Mouse (Mus musculus): ENCODE measurements at regions not wholly inside any gene's neighbourhood (a gene's known extent, or its start where the extent isn't known, plus 50 kb on each side); places are given as distances from the start of the nearest gene placed in this dataset.

GRCm38 (mm10) chr10:98703642-98704293 is 210.4 kb upstream of the Atp2b1 start:
- no peak for DNase-seq (ENCODE audit: inconsistent ontology term)

DNA sequence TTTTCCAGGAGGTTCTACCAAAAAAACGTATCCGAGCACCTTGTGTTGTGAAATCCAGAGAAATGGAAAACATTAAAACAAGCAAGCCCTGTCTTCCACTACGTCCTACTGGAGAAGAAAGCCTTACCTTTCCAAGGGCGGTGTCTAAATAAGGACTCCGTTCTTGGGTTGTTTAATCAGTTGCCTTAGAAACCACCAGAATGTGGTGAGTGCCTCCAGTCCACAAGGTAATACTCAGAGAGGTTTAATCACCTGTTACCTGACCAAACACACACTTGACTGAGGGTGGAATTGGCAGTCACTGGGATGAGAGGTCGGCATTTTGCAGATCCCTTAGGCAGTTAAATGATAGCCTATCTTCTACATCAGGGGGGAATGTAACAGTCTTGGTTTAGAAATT is 209.6 kb upstream of the Atp2b1 start:
- DNase-seq (ENCODE audit: inconsistent ontology term) = no peak

- no peak for DNase-seq (ENCODE audit: inconsistent ontology term)
These were observed 196.3 kb upstream of the Atp2b1 start for GRCm38 (mm10) chr10:98717856-98718255.

GRCm38 (mm10) chr10:98718706-98719105 is 195.5 kb upstream of the Atp2b1 start:
- DNase-seq (ENCODE audit: inconsistent ontology term) = no peak

- no peak for DNase-seq (ENCODE audit: inconsistent ontology term)
These were observed 193.8 kb upstream of the Atp2b1 start for GRCm38 (mm10) chr10:98720256-98721005.

DNA sequence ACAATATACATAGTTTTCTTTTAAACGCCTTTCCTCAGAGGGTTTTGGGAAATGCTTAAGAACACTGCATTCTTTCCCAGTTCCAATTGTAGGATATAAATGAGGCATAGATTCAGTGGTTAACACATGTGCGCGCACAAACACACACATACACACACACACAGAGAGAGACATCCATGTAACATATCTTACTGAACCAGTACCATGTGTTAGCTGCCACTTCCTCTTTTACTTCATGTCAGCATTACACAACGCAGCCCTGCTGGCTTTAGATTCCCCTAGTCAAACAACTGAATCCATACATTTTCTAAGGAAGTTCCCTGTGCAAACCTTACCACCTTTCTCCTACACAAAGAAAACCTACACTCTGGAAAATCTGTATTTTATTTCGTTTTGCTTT is 189.1 kb upstream of the Atp2b1 start:
- no peak for DNase-seq (ENCODE audit: inconsistent ontology term)

- DNase-seq (ENCODE audit: inconsistent ontology term) = no peak
These were observed 187.1 kb upstream of the Atp2b1 start for GRCm38 (mm10) chr10:98727130-98727529.

DNA sequence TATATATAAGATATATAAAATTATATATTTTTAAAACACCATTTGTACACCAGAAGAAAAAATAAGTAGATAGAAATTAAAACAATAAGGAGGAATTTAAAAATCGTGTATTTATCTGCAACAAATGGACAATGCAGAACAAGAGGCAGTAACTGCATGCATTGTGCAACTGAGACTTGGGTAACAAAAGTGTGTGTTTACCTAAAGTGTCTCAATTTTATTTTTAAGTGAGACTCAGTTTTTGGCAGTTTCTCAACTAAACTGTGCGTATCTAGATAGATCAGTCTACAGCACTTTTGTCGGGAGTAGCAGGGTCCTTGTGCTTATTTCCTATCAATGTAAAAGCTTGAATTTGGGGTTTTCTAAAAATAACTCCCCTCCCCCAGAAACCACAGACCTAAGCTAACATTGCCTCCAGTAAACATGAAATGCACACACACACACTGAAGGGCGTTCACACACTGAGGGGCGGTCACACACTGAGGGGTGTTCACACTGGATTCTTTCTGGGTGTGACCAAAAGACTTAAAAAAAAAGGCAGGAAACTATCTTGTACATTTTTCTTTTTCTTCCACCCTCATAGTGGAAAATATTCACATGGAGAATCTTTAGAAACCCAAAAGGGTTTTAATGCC is 185.7 kb upstream of the Atp2b1 start:
- no peak for DNase-seq (ENCODE audit: inconsistent ontology term)

GRCm38 (mm10) chr10:98733950-98734585 is 180.1 kb upstream of the Atp2b1 start:
- no peak for DNase-seq (ENCODE audit: inconsistent ontology term)

GRCm38 (mm10) chr10:98740507-98741147 is 173.6 kb upstream of the Atp2b1 start:
- DNase-seq (ENCODE audit: inconsistent ontology term) = no peak

DNA sequence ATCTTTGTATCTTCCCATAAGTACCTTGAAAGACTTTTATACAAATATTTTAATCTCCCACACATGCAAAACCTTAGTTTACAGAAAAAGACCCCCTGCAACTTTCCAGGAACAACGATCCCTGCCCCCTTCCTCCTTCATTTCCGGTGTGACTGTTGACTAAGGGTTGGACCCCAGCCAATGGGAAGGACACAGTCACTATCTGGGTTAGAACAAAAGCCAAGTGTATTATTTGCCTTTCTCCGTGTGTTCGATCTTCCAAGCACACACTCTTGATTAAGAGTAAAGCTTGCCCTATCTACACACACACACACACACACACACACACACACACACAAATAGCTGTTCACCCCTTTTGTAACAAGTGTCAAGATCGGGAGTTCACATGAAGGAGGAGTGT is 172.8 kb upstream of the Atp2b1 start:
- DNase-seq (ENCODE audit: inconsistent ontology term) = no peak

GRCm38 (mm10) chr10:98742822-98743605 is 171.2 kb upstream of the Atp2b1 start:
- no peak for DNase-seq (ENCODE audit: inconsistent ontology term)

- DNase-seq (ENCODE audit: inconsistent ontology term) = no peak
These were observed 170.0 kb upstream of the Atp2b1 start for GRCm38 (mm10) chr10:98744246-98744645.

- no peak for DNase-seq (ENCODE audit: inconsistent ontology term)
These were observed 169.5 kb upstream of the Atp2b1 start for GRCm38 (mm10) chr10:98744662-98745061.

DNA sequence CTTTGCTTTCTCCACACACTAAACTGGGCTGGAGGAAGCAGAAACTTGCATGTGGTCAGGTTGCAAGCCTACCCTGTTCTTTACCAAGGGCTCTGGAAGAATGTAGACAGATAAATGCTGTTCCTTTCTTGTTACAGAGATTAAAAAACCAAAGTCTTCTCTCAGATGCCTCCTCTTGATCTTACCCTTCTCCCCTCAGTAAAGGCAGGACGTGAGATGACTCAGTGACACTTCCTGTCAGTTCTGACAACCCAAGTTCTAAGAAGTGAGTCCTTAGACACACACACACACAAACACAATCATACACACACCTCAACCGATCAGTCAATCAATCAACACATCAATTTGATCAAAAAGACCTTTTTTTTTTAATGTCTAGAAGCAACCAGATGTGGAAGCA is 168.8 kb upstream of the Atp2b1 start:
- no peak for DNase-seq (ENCODE audit: inconsistent ontology term)

DNA sequence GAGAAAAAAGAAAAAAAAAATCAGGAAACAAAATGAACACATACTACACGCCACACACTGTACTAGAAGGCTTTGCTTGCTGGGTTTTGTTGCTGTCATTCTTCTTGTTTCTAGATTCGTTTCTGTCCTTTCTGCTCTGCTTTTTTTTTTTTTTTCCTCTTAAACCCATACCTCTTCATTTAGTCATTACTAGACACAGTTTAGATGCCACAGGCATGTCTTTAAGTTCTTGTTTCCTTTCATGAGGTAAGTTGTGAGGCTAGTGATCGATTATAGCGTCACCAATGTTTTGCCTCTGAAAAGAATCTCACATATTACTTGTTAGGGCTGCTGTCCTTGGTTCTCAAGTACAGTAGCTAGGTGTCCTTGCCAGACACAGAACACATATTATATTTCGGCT is 168.3 kb upstream of the Atp2b1 start:
- no peak for DNase-seq (ENCODE audit: inconsistent ontology term)

DNA sequence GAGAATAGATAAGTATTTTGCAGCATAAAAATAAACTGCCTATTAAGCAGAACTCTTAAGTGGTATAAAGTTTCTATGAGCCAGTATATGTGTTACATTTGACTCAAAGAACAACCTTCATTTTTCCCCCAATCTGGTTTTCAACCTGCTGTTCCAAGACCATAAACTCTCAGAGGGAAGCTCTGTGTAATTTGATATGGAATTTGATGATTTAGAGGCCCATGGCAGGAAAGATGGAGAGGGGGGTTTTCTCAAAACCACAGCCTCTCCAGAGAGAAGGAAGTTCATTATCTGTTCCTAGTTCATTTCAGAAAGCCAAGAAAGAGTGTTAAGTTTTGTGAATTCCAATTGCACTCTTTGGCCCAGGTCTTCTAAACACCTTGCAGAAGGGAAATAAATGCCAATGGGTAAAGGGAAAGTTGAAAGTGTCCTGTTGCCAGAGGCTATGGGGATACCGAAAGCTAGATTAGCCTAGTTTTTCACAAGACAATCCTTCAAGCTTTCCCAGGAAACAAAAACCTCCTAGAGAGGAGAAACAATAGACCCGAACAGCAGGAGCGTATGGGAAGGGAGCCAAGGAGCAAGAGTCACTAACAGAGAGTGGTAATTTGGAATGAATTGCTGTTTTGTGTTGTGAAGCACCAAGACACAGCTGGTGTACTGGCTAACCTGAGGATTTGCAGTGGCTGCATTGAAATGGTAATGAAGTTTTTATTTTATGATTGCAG is 165.2 kb upstream of the Atp2b1 start:
- DNase-seq (ENCODE audit: inconsistent ontology term) = peak; percentile 81

GRCm38 (mm10) chr10:98749584-98749947 is 164.6 kb upstream of the Atp2b1 start:
- DNase-seq (ENCODE audit: inconsistent ontology term) = no peak

- no peak for DNase-seq (ENCODE audit: inconsistent ontology term)
These were observed 162.7 kb upstream of the Atp2b1 start for GRCm38 (mm10) chr10:98751376-98752058.

DNA sequence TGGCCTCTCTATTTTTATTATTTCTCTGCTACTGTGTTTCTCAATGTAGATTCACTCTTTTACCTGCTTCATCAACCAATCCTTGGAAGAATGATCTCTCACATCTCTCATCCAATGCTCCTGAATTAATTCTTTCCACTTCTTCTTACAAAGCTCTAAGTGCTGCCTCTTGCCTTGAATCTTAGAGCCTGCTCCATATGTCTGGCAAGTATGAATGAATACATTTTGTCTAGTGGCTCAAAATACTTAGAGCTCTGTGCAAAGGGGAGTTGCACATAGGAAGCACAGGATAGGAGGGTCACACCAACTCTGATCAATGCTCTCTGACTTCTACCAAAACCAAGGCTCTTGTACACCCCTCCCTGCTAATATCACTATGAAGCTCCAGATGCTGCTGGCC is 153.1 kb upstream of the Atp2b1 start:
- no peak for DNase-seq (ENCODE audit: inconsistent ontology term)

Data from Muller cell, postnatal 12 days (primary cell).